Mouse (Mus musculus): ENCODE results near the gene Slc26a5.

DNA sequence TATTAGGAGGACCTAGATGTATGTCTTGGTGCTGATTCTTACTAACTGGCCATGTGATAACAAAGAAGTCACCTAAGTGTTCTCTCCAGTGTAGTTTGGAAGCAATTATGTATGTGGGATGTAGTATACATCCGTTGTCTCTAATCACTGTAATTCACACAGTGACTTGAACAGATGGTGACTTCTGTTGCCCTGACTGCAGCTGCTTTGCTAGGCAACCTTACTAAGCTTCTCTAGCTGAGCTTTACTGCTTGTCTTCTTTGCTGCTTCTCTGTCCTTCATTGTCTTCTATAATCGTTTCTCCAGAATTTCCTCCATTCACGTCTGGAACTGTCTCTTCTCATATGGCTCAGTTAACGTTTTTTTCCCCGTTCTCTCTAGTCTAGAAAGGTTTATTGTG is 76.3 kb downstream of the Slc26a5 start:
- TF ChIP-seq CHD2 (IDR thresholded peaks at IDR 0.05; ENCODE audit: low read depth, low read length) (no peak), HCFC1 (IDR thresholded peaks at IDR 0.05; ENCODE audit: borderline replicate concordance, insufficient read depth, low read length) (no peak)

All from ES-E14 (cell line).